8 mouse cellular contexts compared by ENCODE assay signal in the genomic region with DNA sequence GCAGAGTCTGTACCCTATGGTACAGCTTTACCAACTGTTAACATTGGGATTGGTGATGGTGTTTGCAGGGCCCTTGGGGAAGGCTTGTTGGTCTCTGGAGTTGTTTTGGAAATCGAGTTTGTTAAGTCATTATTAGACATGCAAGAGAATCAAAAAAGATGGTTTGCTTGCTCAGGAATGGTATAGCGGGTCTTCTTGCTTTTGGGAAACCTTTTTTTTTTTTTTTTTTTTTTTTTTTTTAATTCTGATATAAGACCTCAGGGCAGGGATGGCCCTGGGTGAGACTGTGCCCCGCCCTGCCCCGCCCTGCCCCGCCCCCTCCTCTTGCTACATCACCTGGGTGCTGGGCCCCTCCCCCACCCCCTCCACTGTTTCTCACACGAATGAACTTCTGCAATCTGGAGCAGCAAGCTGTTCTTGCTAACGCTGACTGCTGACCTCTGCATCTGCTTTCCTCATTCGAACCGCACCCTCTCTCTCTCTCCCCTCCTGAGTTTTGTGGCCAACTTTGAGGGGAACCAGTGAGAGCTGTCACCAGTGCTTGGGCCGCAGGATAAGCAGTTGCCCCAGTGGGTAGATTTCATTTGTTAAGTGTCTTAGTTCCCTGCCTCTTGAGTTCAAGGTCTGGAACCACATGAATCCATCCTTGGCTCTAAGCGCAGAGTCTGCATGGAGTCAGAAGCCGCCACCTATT.
DNase-seq lines count a peak whose midpoint lies in the region; ATAC-seq and TF ChIP-seq lines count a peak whose summit lies in the region.

No protein-coding gene starts in this region.

- peaks cover 71% of the 10 kb centered on the region for H3K4me1 ChIP-seq in G1E (ENCODE audit: insufficient read depth, low read depth, low read length)
- H3K4me1 ChIP-seq in heart, embryonic 16.5 days (ENCODE audit: control insufficient read depth, insufficient read depth, low read length): peaks cover 40% of the 10 kb centered on the region

- no peaks in the 10 kb centered on the region for H3K9me3 ChIP-seq in G1E (replicated peaks)
- H3K9me3 ChIP-seq in heart, embryonic 16.5 days (replicated peaks; ENCODE audit: control insufficient read depth, low read length): no peaks in the 10 kb centered on the region

- DNase-seq in gastrocnemius, adult 18-20 months (ENCODE audit: low spot score): peak; percentile 20
- no peak for DNase-seq in gastrocnemius, postnatal 25 days
- peak; percentile 70 for DNase-seq in G1E (ENCODE audit: low spot score)
- no peak for DNase-seq in cerebellum, adult 11 months
- DNase-seq in thymus, adult 18-20 months: no peak
- DNase-seq in ovary, adult 18-20 months (ENCODE audit: low spot score): no peak

- H3K27ac ChIP-seq in heart, embryonic 16.5 days (ENCODE audit: low read length): peak overlapping the region; percentile 21; the same call in 1 of the 2 replicates
- peak overlapping the region; percentile 49 for H3K27ac ChIP-seq in macrophage

- peaks cover 98% of the 10 kb centered on the region for H3K79me2 ChIP-seq in macrophage (ENCODE audit: inconsistent target)

- H3K27me3 ChIP-seq in G1E (ENCODE audit: insufficient read depth, low read length): no peaks in the 10 kb centered on the region
- no peaks in the 10 kb centered on the region for H3K27me3 ChIP-seq in heart, embryonic 16.5 days (ENCODE audit: control insufficient read depth, insufficient read depth, low read length)

- 46% methylated on average over 12 of the region's 12 CpGs for WGBS in heart, embryonic 16.5 days
- WGBS in macrophage (ENCODE audit: missing documents): 10% methylated on average over 8 of the region's 12 CpGs

- no peak overlapping the region for H3K4me2 ChIP-seq in heart, embryonic 16.5 days (ENCODE audit: low read depth, low read length)

- H3K4me3 ChIP-seq in G1E (ENCODE audit: low read depth, low read length) (peak overlapping the region; percentile 38; the same call in 1 of the 2 replicates), macrophage (ENCODE audit: inconsistent target) (no peak overlapping the region)
- no peak overlapping the region for H3K4me3 ChIP-seq in heart, embryonic 16.5 days (ENCODE audit: low read length)

- TF ChIP-seq CTCF in G1E (IDR thresholded peaks at IDR 0.05; ENCODE audit: low read depth, low read length): no peak

- H3K9ac ChIP-seq in heart, embryonic 16.5 days (ENCODE audit: low read length): no peak overlapping the region

- ATAC-seq in G1E (ENCODE audit: extremely low read depth, insufficient number of reproducible peaks, low FRiP score, poor library complexity, severe bottlenecking): peak; percentile 71
- ATAC-seq in heart, embryonic 16.5 days (replicated peaks; ENCODE audit: extremely low read depth, insufficient read depth, low FRiP score): no peak

- H3K36me3 ChIP-seq in G1E (replicated peaks): peaks cover 17% of the 10 kb centered on the region
- no peaks in the 10 kb centered on the region for H3K36me3 ChIP-seq in heart, embryonic 16.5 days (ENCODE audit: control insufficient read depth, insufficient read depth)
- no peaks in the 10 kb centered on the region for H3K36me3 ChIP-seq in macrophage (ENCODE audit: inconsistent target)

Comparison
In these comparisons a context has a peak if more than half of its experiments do, and no peak if none do; other contexts are left out.
1. DNase-seq: peak in gastrocnemius, adult 18-20 months (single experiment) and G1E (single experiment); none in gastrocnemius, postnatal 25 days (single experiment), cerebellum, adult 11 months (single experiment), thymus, adult 18-20 months (0 of 2) and ovary, adult 18-20 months (single experiment).